Mouse (Mus musculus): Measurements from ENCODE around the gene Rrp7a. TPM values are rescaled to one million over a fixed set of nuclear protein-coding genes. Genes with fewer than 3 reads are reported as not detected.

Gene Rrp7a
- polyA plus RNA-seq, 1 experiment from 2014 or later: 66.2 TPM

DNA sequence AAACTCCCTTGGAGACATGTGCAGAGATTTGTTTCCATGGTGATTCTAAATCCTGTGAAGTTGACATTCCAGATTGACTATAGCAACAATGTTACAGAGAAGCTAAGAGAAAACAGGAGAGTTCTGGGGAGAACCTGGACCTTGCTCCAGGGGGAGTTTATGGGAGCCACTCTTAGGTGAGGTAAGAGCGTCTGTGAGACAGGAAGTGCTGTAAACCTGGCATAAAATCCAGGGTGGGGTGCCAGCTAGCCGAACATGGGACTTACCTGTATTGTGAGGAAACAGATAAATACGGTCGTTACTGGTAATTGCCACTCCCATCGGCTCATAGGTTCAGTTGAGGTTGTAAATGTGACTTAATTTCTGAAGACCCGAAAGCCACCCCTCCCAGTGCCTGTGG lies 16.2 kb downstream of the Rrp7a start:
- ATAC-seq (ENCODE audit: low read depth): no peak
- Histone ChIP-seq H3K27ac (ENCODE audit: low read length) (no peak overlapping the region), H3K27me3 (ENCODE audit: control insufficient read depth, insufficient read depth, low read depth, low read length) (no peaks in the 10 kb centered on the region), H3K9me3 (ENCODE audit: control insufficient read depth, low read length) (no peaks in the 10 kb centered on the region), H3K4me3 (ENCODE audit: low read length) (no peak overlapping the region), H3K4me1 (replicated peaks; ENCODE audit: control insufficient read depth, insufficient read depth, low read length) (no peaks in the 10 kb centered on the region), H3K36me3 (ENCODE audit: control insufficient read depth, insufficient read depth, low read length) (no peaks in the 10 kb centered on the region), H3K4me2 (ENCODE audit: low read depth, low read length) (no peak overlapping the region), H3K9ac (ENCODE audit: low read length) (no peak overlapping the region)
- WGBS: 77% methylated on average over 6 of the region's 6 CpGs

DNA sequence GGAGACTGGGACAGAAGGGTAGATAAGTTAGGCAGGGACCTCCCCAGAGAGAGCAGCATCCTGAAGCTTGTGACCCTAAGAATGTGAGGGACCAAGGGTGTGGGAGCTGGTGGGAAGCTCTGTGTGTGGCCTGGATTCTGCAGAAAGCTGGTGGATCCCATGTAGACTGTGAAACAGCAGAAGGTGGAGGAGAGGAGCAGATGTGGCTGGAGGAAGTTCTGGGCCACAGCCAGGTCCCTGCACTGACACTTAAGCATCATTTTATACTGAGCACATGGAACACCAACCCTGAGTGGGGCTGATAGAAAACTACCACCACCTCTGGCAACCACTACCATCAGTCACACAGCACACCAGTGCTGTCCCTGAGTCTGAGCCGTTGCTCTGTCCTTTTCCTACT lies 19.5 kb downstream of the Rrp7a start:
- WGBS: 36% methylated on average over 1 of the region's 1 CpGs
- H3K4me3 ChIP-seq (ENCODE audit: low read length): no peak overlapping the region
- H3K36me3 ChIP-seq (ENCODE audit: control insufficient read depth, insufficient read depth, low read length): no peaks in the 10 kb centered on the region
- H3K27ac ChIP-seq (ENCODE audit: low read length): no peak overlapping the region
- no peaks in the 10 kb centered on the region for H3K27me3 ChIP-seq (ENCODE audit: control insufficient read depth, insufficient read depth, low read depth, low read length)
- H3K4me1 ChIP-seq (replicated peaks; ENCODE audit: control insufficient read depth, insufficient read depth, low read length): peaks cover 11% of the 10 kb centered on the region
- H3K4me2 ChIP-seq (ENCODE audit: low read depth, low read length): no peak overlapping the region
- H3K9me3 ChIP-seq (ENCODE audit: control insufficient read depth, low read length): no peaks in the 10 kb centered on the region
- H3K9ac ChIP-seq (ENCODE audit: low read length): no peak overlapping the region
- no peak for ATAC-seq (ENCODE audit: low read depth)

DNA sequence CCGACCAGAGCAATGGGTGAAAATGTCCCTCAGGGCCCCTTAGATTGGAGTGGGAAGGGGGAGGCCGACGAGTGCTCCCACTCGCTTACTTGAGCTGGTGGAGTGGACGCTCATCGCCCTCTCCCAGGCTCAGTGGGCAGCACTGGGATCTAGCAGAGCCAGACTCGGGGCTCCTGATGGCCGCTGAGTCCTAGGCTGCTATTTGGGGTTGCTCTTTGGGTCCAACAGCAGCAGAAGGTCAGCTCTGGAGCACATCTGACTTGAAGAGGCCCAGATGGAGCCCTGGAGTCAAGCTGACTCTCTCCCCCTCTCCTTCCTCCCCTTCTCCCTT lies 22.3 kb downstream of the Rrp7a start:
- peak overlapping the region; percentile 71 for H3K27ac ChIP-seq (ENCODE audit: low read length)
- WGBS: 1% methylated on average over 8 of the region's 8 CpGs
- no peaks in the 10 kb centered on the region for H3K27me3 ChIP-seq (ENCODE audit: control insufficient read depth, insufficient read depth, low read depth, low read length)
- no peaks in the 10 kb centered on the region for H3K36me3 ChIP-seq (ENCODE audit: control insufficient read depth, insufficient read depth, low read length)
- peak overlapping the region; percentile 94 for H3K4me2 ChIP-seq (ENCODE audit: low read depth, low read length)
- H3K4me1 ChIP-seq (replicated peaks; ENCODE audit: control insufficient read depth, insufficient read depth, low read length): peaks cover 14% of the 10 kb centered on the region
- H3K4me3 ChIP-seq (ENCODE audit: low read length): peak overlapping the region; percentile 79
- H3K9me3 ChIP-seq (ENCODE audit: control insufficient read depth, low read length): no peaks in the 10 kb centered on the region
- peak; percentile 59; the same call in 1 of the 2 replicates for ATAC-seq (ENCODE audit: low read depth)
- H3K9ac ChIP-seq (ENCODE audit: low read length): peak overlapping the region; percentile 95

DNA sequence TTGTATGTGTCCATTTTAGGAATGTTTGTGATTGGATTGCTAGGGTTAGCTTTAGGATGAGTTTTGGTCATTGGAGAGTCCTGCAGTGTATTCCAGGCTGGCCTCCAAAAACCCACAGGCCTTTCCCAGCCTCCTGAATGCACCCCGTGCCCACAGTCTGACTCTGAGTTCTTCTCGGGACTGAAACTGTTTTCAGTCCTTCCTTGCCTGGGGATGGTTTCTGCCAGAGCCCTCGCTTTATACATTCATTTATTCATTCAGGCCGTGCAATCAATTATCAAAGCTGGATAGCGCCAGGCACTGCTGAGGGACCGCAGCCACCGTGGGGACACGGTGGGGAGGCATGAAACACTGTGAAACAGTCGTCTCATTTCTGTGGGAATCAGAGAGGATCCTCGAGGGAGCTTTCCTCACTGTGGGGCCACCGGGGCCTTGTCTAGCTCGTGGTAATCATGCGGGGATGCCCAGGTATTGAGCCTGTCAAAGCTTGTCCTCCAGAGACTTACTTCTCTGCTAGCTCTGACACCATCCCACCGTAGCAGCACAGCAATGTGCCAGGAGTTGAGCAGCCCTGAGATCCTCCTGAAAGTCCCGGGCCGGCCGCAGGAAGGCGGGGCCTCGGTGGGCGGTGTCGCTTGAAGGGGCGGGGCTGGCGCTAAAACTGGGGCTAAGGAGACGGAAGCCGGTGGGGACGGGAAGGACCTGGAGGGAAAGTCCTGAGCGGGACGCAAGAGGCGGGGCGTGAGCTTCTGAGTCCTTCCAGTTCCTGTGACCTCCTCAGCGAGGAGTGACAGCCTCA lies 22.9 kb downstream of the Rrp7a start:
- Histone ChIP-seq H3K4me1 (replicated peaks; ENCODE audit: control insufficient read depth, insufficient read depth, low read length) (peaks cover 14% of the 10 kb centered on the region), H3K9ac (ENCODE audit: low read length) (peak overlapping the region; percentile 95), H3K36me3 (ENCODE audit: control insufficient read depth, insufficient read depth, low read length) (no peaks in the 10 kb centered on the region), H3K4me2 (ENCODE audit: low read depth, low read length) (peak overlapping the region; percentile 94), H3K4me3 (ENCODE audit: low read length) (peak overlapping the region; percentile 79), H3K9me3 (ENCODE audit: control insufficient read depth, low read length) (no peaks in the 10 kb centered on the region), H3K27ac (ENCODE audit: low read length) (peak overlapping the region; percentile 71), H3K27me3 (ENCODE audit: control insufficient read depth, insufficient read depth, low read depth, low read length) (no peaks in the 10 kb centered on the region)
- WGBS: 2% methylated on average over 31 of the region's 31 CpGs
- ATAC-seq (ENCODE audit: low read depth): peak; percentile 97

DNA sequence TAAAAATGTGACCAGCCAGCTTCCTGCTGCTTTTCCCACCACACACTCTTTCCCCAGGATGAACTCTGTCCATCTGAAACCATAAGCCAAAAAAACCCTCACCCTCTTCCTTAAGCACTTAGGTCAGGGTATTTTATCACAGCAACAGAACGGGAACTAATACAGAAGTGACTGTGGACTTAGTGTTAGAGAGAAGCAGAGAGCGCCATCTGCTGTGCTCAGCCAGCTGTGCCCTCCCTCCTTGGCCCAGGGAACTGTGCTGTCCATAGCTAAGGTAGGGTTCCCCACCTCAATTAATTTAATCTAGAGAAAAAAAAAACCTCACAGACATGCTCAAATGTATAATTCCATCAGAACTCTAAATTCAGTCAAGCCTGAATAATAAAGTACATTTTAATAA lies 26.7 kb downstream of the Rrp7a start:
- Histone ChIP-seq H3K27me3 (ENCODE audit: control insufficient read depth, insufficient read depth, low read depth, low read length) (no peaks in the 10 kb centered on the region), H3K9me3 (ENCODE audit: control insufficient read depth, low read length) (no peaks in the 10 kb centered on the region), H3K4me3 (ENCODE audit: low read length) (no peak overlapping the region), H3K4me2 (ENCODE audit: low read depth, low read length) (no peak overlapping the region), H3K27ac (ENCODE audit: low read length) (no peak overlapping the region), H3K36me3 (ENCODE audit: control insufficient read depth, insufficient read depth, low read length) (no peaks in the 10 kb centered on the region), H3K9ac (ENCODE audit: low read length) (no peak overlapping the region), H3K4me1 (replicated peaks; ENCODE audit: control insufficient read depth, insufficient read depth, low read length) (peaks cover 14% of the 10 kb centered on the region)
- WGBS: 37% methylated on average over 2 of the region's 2 CpGs
- no peak for ATAC-seq (ENCODE audit: low read depth)

DNA sequence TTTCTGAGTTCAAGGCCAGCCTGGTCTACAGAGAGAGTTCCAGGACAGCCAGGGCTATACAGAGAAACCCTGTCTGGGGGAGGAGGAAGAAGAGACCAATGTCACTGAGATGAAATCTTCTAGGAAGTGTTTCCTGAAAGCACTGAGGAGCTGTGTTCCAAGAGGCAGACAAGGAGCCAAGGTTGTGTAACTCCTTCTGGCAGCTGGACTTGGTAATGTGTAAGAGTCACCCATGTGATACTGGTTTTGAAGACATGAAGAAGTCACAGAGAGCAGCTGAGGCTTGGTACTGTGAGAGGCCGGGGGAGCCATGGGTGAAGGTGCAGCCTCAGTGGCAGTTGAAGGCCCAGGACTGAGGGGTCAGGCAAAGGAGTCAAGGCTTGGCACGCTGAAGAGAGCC lies 28.9 kb downstream of the Rrp7a start:
- Histone ChIP-seq H3K27me3 (ENCODE audit: control insufficient read depth, insufficient read depth, low read depth, low read length) (no peaks in the 10 kb centered on the region; the same call in 1 of the 2 replicates), H3K27ac (ENCODE audit: low read length) (no peak overlapping the region), H3K4me3 (ENCODE audit: low read length) (no peak overlapping the region), H3K9me3 (ENCODE audit: control insufficient read depth, low read length) (no peaks in the 10 kb centered on the region), H3K4me2 (ENCODE audit: low read depth, low read length) (no peak overlapping the region), H3K9ac (ENCODE audit: low read length) (no peak overlapping the region), H3K36me3 (ENCODE audit: control insufficient read depth, insufficient read depth, low read length) (no peaks in the 10 kb centered on the region), H3K4me1 (replicated peaks; ENCODE audit: control insufficient read depth, insufficient read depth, low read length) (peaks cover 3% of the 10 kb centered on the region; the same call in 1 of the 2 replicates)
- 73% methylated on average over 2 of the region's 2 CpGs for WGBS
- ATAC-seq (ENCODE audit: low read depth): peak; percentile 61; the same call in 1 of the 2 replicates

DNA sequence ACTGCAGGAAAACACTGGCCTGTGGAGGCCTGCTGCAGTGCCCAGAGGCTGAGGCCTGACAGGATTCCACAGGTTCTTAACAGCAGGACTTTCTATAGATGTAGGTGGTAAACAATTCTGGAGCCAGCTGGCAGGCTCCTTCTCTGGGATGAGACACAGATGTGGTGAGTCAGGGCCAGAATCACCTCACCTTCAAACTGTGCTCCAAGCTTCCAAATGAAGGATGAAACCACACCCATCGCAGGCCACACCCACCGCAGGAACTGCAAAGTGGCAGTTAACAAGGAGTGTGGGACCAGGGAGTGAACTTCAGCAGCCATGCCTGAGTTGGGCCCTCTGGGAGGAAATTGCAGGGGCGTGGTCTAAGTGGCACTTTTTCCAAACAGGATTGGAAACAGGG lies 31.7 kb downstream of the Rrp7a start:
- H3K27me3 ChIP-seq (ENCODE audit: control insufficient read depth, insufficient read depth, low read depth, low read length): no peaks in the 10 kb centered on the region; the same call in 1 of the 2 replicates
- 37% methylated on average over 3 of the region's 3 CpGs for WGBS
- no peak overlapping the region for H3K27ac ChIP-seq (ENCODE audit: low read length)
- no peaks in the 10 kb centered on the region for H3K4me1 ChIP-seq (replicated peaks; ENCODE audit: control insufficient read depth, insufficient read depth, low read length)
- H3K36me3 ChIP-seq (ENCODE audit: control insufficient read depth, insufficient read depth, low read length): no peaks in the 10 kb centered on the region
- no peak overlapping the region for H3K4me2 ChIP-seq (ENCODE audit: low read depth, low read length)
- H3K9me3 ChIP-seq (ENCODE audit: control insufficient read depth, low read length): no peaks in the 10 kb centered on the region
- ATAC-seq (ENCODE audit: low read depth): no peak; the same call in 1 of the 2 replicates
- H3K4me3 ChIP-seq (ENCODE audit: low read length): no peak overlapping the region
- H3K9ac ChIP-seq (ENCODE audit: low read length): no peak overlapping the region

DNA sequence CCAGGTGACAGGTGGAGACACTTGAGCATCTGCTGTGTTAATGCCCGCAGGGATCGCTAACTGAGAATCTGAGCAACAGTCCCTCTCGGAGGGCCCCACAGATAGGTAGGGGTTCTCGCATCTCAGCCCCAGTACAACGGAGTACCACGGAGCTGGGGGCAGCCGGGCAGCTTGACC lies 33.3 kb downstream of the Rrp7a start, which contains the start of gene Serhl:
TSS of gene Serhl (plus strand) at position 78 of the 177 bp plus-strand sequence.
- Histone ChIP-seq H3K27ac (ENCODE audit: low read length) (no peak within 1 kb of the TSS), H3K4me2 (ENCODE audit: low read depth, low read length) (no peak within 1 kb of the TSS), H3K4me3 (ENCODE audit: low read length) (no peak within 1 kb of the TSS), H3K9me3 (ENCODE audit: control insufficient read depth, low read length) (no peaks in the 10 kb centered on the region), H3K27me3 (ENCODE audit: control insufficient read depth, insufficient read depth, low read depth, low read length) (no peaks in the 10 kb centered on the region; the same call in 1 of the 2 replicates), H3K36me3 (ENCODE audit: control insufficient read depth, insufficient read depth, low read length) (no peaks in the 10 kb centered on the region), H3K9ac (ENCODE audit: low read length) (no peak within 1 kb of the TSS), H3K4me1 (replicated peaks; ENCODE audit: control insufficient read depth, insufficient read depth, low read length) (no peaks in the 10 kb centered on the region)
- ATAC-seq (ENCODE audit: low read depth): no peak
- WGBS: 20% methylated on average over 7 of the region's 7 CpGs

DNA sequence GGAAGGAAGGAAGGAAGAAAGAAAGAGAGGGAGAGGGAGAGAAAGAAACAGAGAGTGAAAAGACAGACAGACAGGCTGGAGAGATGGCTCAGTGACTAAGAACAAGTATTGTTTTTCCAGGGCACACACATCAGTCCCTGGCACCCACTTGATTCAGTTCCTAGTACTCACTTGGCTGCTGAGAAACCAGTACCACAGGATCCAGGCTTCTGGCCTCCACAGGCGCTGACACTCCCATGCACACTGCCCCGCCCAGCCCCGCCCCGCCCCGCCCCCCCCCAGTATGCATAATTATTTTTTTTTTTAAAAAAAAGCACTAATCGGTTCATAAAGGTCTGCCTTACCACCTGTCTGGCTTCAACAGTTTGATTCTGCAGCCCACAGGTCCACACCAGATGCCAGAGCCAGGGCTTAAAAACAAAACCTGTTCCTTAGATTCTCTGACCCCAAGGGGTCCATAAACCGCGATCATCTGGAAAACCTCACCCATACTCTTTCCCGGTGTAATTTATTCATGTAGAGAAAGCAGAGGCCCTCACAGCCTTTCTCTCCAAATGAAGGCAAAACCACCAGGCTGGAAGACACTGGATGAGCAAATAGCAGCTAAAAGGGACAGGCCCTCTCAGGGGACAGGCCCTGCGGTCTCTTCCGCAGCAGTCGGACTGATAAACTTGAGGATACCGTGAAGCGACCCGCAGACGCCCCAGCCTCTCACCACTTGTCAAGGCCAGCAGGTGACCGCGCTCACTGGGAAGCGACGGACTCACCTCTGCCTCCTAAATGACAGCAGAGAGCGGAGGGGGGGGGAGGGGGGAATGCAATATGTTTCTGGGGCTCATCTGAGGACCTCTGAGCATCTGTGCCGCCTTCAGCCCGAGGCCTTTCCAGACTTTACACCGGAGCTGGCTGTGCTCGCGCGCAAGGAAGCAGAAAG lies 33.8 kb downstream of the Rrp7a start:
- Histone ChIP-seq H3K9ac (ENCODE audit: low read length) (no peak overlapping the region), H3K4me2 (ENCODE audit: low read depth, low read length) (no peak overlapping the region), H3K36me3 (ENCODE audit: control insufficient read depth, insufficient read depth, low read length) (no peaks in the 10 kb centered on the region), H3K27ac (ENCODE audit: low read length) (no peak overlapping the region), H3K4me1 (replicated peaks; ENCODE audit: control insufficient read depth, insufficient read depth, low read length) (no peaks in the 10 kb centered on the region), H3K9me3 (ENCODE audit: control insufficient read depth, low read length) (no peaks in the 10 kb centered on the region), H3K27me3 (ENCODE audit: control insufficient read depth, insufficient read depth, low read depth, low read length) (no peaks in the 10 kb centered on the region; the same call in 1 of the 2 replicates), H3K4me3 (ENCODE audit: low read length) (no peak overlapping the region)
- WGBS: 10% methylated on average over 27 of the region's 27 CpGs
- no peak for ATAC-seq (ENCODE audit: low read depth)
